Mouse (Mus musculus): ENCODE data around the gene 4933421I07Rik. TPM values are rescaled to one million over a fixed set of nuclear protein-coding genes. Genes with fewer than 3 reads are reported as not detected.

Gene 4933421I07Rik
- not detected for total RNA-seq (2021)
- long read RNA-seq: 0 reads

- DNase-seq (ENCODE audit: low spot score in 2 of 2): no peak
Observed at GRCm38 (mm10) chr7:42447850-42448249, at the start of gene 4933421I07Rik. 4933421I07Rik (minus strand) TSS chr7:42448120.

DNA sequence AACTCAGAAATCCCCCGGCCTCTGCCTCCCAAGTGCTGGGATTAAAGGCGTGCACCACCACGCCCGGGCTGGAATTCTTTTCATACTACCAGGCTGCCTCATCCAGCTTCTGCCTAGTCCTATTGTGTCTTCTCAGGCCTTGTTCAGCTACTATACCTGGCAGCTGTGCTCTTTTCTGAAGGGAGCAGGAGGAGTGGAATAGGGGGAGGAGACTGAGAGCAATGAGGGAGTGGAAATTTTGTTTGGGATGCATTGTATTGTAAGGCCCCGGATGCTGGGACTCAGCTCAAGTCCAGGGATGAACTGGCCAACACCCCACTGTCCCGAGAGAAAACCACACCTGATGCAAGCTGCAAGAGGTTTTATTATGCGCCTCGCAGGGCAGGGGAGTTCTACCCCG is 49.4 kb upstream of the 4933421I07Rik start:
- DNase-seq (ENCODE audit: low spot score in 2 of 2): no peak

DNA sequence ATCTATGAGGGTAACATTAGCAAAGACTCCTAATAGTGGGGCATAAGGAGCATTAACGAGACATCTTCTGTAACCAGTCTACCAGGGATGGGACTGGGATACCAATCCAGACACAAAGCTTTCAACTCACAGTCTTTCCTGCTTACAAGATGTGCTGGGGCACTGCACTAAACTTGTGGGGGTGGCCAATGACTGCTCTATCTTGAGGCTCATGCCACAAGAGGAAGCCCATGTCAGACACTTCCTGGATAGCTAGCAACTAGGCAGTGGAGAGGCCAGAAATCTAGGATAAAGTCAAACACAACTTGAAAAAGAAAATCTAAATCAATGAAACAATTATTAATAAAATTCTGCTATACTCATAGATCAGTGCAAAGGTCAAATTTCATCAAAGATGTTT is 48.3 kb upstream of the 4933421I07Rik start:
- no peak for DNase-seq (ENCODE audit: low spot score in 2 of 2)

- DNase-seq (ENCODE audit: low spot score in 2 of 2): no peak
Observed at GRCm38 (mm10) chr7:42490859-42491258, 42.9 kb upstream of the 4933421I07Rik start.

GRCm38 (mm10) chr7:42490358-42490757 is 42.4 kb upstream of the 4933421I07Rik start:
- DNase-seq (ENCODE audit: low spot score in 2 of 2): no peak

GRCm38 (mm10) chr7:42454640-42455039 is 6.7 kb upstream of the 4933421I07Rik start:
- DNase-seq (ENCODE audit: low spot score in 2 of 2): no peak

- no peak for DNase-seq (ENCODE audit: low spot score in 2 of 2)
Observed at GRCm38 (mm10) chr7:42450618-42451017, 2.7 kb upstream of the 4933421I07Rik start.

- no peak for DNase-seq (ENCODE audit: low spot score in 2 of 2)
Observed at GRCm38 (mm10) chr7:42447352-42447751, 568 bp downstream of the 4933421I07Rik start.

Other genes starting within 250 kb of the 4933421I07Rik start
- gene Vmn2r61, start 188.1 kb downstream of the 4933421I07Rik start, total RNA-seq (2021): not detected
- 10 to 100 TPM; 19.0 to 20.8 TPM for gene Zfp141, start 57.6 kb upstream of the 4933421I07Rik start, total RNA-seq (2021)
- not detected for gene Gm21028, start 130.5 kb upstream of the 4933421I07Rik start, total RNA-seq (2021)
- gene Zfp977, start 144.4 kb upstream of the 4933421I07Rik start, total RNA-seq (2021): 1 to 10 TPM; 1.8 to 2.8 TPM
- gene Zfp976, start 194.5 kb upstream of the 4933421I07Rik start, total RNA-seq (2021): 1 to 10 TPM; 3.9 to 4.2 TPM
- gene Zfp975, start 244.6 kb upstream of the 4933421I07Rik start, total RNA-seq (2021): 1 to 10 TPM; 7.0 to 7.6 TPM